Mouse (Mus musculus): ENCODE measurements around the gene Ms4a7. TPM values are rescaled to one million over a fixed set of nuclear protein-coding genes. Genes with fewer than 3 reads are reported as not detected.
"Not testable (repeated sequence)": the region's sequence is repeated elsewhere in the genome, so short reads cannot be mapped to it uniquely, and the experiment has no call there.

Gene Ms4a7
- polyA plus RNA-seq, 2 experiments = 5.7 to 11.2 TPM

DNA sequence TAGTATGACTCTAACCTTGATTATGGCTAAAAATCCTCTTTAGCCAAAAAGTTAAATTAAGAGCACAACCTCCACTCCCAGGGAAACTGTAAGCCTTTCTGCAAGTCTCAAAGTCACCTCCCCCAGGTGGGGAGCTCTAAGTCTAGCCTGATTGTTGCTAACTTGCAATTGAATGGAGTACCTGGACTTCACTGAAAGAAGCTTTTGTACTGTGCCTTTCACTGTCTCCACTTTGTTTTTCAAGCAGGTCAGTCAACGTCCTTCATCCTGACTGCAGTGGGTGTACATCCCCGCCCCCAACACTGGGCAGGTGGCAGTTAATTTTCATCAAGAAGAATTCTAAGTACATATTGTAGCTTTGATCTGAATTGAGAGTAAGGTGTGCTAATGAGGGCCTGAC is 37.0 kb downstream of the Ms4a7 start:
- DNase-seq (ENCODE audit: low spot score) = no peak
- Histone ChIP-seq H3K4me2 (replicated peaks; ENCODE audit: low read depth, low read length, severe bottlenecking) (no peak overlapping the region), H3K9me3 (ENCODE audit: control insufficient read depth, low read length) (no peaks in the 10 kb centered on the region), H3K9ac (ENCODE audit: low read depth, low read length, severe bottlenecking) (no peak overlapping the region), H3K4me3 (replicated peaks; ENCODE audit: low read length) (no peak overlapping the region), H3K36me3 (ENCODE audit: control insufficient read depth, insufficient read depth, low read length) (no peaks in the 10 kb centered on the region), H3K27me3 (ENCODE audit: control insufficient read depth, insufficient read depth, low read length) (no peaks in the 10 kb centered on the region), H3K27ac (replicated peaks; ENCODE audit: low read depth, low read length) (no peak overlapping the region), H3K4me1 (ENCODE audit: control insufficient read depth, insufficient read depth, low read length) (no peaks in the 10 kb centered on the region)
- no peak for TF ChIP-seq POLR2A (IDR thresholded peaks at IDR 0.05; ENCODE audit: borderline replicate concordance, extremely low read depth, insufficient read depth, insufficient read length)
- ATAC-seq (ENCODE audit: low FRiP score, low read depth) = no peak
- 57% methylated on average over 2 of the region's 2 CpGs for WGBS

DNA sequence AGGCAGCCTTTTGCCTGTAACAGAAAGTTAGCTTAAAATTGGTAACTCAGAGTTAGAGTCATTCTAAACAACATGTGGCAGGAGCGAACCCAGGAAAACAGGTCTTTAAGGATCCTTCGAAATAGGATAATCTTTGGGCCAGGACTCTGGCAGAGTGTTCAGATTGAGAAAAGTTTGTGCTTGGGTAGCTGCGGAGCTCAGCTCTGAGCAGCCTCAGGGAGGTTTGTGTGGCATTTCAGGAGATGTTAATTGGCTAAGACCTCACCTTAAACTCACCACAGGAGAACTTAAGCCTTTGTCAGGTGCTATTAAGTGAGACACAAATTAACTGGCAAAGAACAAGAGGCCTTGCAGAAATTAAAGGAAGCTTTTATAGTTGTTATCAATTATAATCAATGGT is 42.3 kb downstream of the Ms4a7 start:
- not testable (repeated sequence) for H3K27ac ChIP-seq (replicated peaks; ENCODE audit: low read depth, low read length); H3K4me1 ChIP-seq (ENCODE audit: control insufficient read depth, insufficient read depth, low read length); H3K4me3 ChIP-seq (replicated peaks; ENCODE audit: low read length); H3K9me3 ChIP-seq (ENCODE audit: control insufficient read depth, low read length); H3K4me2 ChIP-seq (replicated peaks; ENCODE audit: low read depth, low read length, severe bottlenecking); H3K27me3 ChIP-seq (ENCODE audit: control insufficient read depth, insufficient read depth, low read length); H3K36me3 ChIP-seq (ENCODE audit: control insufficient read depth, insufficient read depth, low read length); ATAC-seq (ENCODE audit: low FRiP score, low read depth); H3K9ac ChIP-seq (ENCODE audit: low read depth, low read length, severe bottlenecking); DNase-seq (ENCODE audit: low spot score)
- WGBS = 11% methylated on average over 3 of the region's 3 CpGs

DNA sequence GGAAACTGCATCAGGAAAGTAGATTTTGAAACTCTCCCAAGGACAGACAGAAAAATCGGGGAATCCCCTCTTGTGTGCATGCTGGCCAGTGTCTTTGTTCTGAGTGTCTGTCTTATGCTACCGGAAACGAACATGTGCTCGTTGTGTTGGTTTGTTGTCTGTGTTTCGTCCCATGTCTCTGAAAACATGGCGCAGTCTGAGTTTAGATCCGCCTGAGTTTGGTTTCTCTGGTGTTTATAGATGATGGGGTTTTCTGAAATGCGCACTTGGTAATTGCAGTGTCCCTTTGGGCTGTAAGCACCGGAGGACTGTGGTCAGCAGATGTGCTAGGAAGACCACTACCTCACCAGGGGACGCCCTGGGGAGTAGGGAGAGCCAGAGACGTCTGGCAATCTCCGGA is 43.0 kb downstream of the Ms4a7 start:
- Histone ChIP-seq H3K9me3 (ENCODE audit: control insufficient read depth, low read length) (no peaks in the 10 kb centered on the region), H3K27me3 (ENCODE audit: control insufficient read depth, insufficient read depth, low read length) (no peaks in the 10 kb centered on the region), H3K36me3 (ENCODE audit: control insufficient read depth, insufficient read depth, low read length) (no peaks in the 10 kb centered on the region), H3K4me3 (replicated peaks; ENCODE audit: low read length) (peak overlapping the region; percentile 31), H3K4me2 (replicated peaks; ENCODE audit: low read depth, low read length, severe bottlenecking) (peak overlapping the region; percentile 47), H3K4me1 (ENCODE audit: control insufficient read depth, insufficient read depth, low read length) (no peaks in the 10 kb centered on the region), H3K9ac (ENCODE audit: low read depth, low read length, severe bottlenecking) (peak overlapping the region; percentile 56), H3K27ac (replicated peaks; ENCODE audit: low read depth, low read length) (peak overlapping the region; percentile 38; the same call in 1 of the 2 replicates)
- peak; percentile 8 for DNase-seq (ENCODE audit: low spot score)
- WGBS = 8% methylated on average over 12 of the region's 12 CpGs
- TF ChIP-seq POLR2A (IDR thresholded peaks at IDR 0.05; ENCODE audit: borderline replicate concordance, extremely low read depth, insufficient read depth, insufficient read length) = no peak
- ATAC-seq (ENCODE audit: low FRiP score, low read depth) = no peak

DNA sequence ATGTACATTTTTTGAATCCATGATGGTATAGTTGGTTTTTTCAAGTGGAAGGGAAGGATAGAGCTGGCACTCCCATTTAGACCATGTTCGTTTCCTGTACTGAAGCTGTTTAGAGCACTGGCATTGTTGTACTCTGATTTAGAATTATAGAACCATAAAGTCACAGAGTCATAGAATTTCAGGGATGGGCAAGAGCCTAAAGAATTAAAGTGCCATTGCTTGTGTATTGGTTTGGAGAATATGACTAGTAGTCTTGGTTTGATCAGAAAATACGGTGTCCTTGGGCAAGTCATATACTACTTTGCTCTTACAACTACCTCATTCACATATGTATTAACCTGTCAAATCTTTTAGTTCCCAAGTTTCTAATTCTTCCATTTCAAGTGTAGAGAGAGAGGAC is 52.2 kb downstream of the Ms4a7 start, which contains the start of gene Ms4a5:
TSS of gene Ms4a5 (minus strand) at position 101 of the 400 bp plus-strand sequence.
- TF ChIP-seq POLR2A (IDR thresholded peaks at IDR 0.05; ENCODE audit: borderline replicate concordance, extremely low read depth, insufficient read depth, insufficient read length) = no peak

DNA sequence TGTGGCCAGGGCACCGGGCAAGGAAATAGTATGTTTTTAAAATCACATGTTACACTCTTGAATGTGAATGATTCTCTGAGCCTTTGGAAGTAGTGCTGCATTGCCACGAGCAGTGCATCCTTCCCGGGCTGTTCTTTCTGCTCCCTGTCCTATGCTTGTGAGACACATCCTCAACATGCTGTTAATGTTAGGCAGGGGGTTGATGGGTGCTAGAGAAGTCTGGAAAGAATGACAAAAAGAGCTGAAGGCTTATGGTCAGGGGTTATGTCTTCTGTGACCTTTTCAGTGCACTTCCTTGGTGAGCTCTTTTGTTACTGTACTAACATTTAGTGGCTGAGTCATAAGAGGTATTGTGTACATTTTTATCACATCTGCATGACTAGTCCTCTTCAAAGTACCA is 55.7 kb downstream of the Ms4a7 start:
- WGBS = 85% methylated on average over 3 of the region's 3 CpGs

More for the DNA sequence above, 52.2 kb downstream of the Ms4a7 start, which contains the start of gene Ms4a5:
- Histone ChIP-seq H3K27me3 (ENCODE audit: control insufficient read depth, insufficient read depth, low read length) (no peaks in the 10 kb centered on the region), H3K9me3 (ENCODE audit: control insufficient read depth, low read length) (no peaks in the 10 kb centered on the region), H3K4me2 (replicated peaks; ENCODE audit: low read depth, low read length, severe bottlenecking) (no peak within 1 kb of the TSS), H3K36me3 (ENCODE audit: control insufficient read depth, insufficient read depth, low read length) (no peaks in the 10 kb centered on the region), H3K4me1 (ENCODE audit: control insufficient read depth, insufficient read depth, low read length) (no peaks in the 10 kb centered on the region), H3K27ac (replicated peaks; ENCODE audit: low read depth, low read length) (no peak within 1 kb of the TSS), H3K9ac (ENCODE audit: low read depth, low read length, severe bottlenecking) (no peak within 1 kb of the TSS), H3K4me3 (replicated peaks; ENCODE audit: low read length) (no peak within 1 kb of the TSS)
- ATAC-seq (ENCODE audit: low FRiP score, low read depth) (no peak), DNase-seq (ENCODE audit: low spot score) (no peak)
- 88% methylated on average over 2 of the region's 2 CpGs for WGBS

DNA sequence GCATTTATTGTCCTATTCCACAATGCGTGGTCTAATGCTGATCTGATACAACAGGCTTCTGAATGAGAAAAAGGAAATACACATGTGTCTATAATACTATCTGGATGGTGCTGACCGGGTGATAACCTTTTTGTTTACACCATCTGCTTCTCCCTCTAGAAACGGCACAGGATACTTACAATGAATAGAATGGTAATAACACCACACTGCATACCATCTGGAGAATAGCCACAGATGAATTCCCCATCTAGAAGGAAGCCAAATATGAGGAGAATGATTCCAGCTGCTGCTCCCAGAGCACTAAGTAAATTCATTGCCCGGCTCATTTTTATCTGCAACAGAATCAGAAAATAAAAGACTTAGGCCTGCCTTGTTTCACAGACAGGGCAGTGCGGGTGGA is 59.5 kb downstream of the Ms4a7 start:
- no peak for TF ChIP-seq POLR2A (IDR thresholded peaks at IDR 0.05; ENCODE audit: borderline replicate concordance, extremely low read depth, insufficient read depth, insufficient read length)
- DNase-seq (ENCODE audit: low spot score) = peak; percentile 27
- no peaks in the 10 kb centered on the region for H3K4me1 ChIP-seq (ENCODE audit: control insufficient read depth, insufficient read depth, low read length)
- no peaks in the 10 kb centered on the region for H3K27me3 ChIP-seq (ENCODE audit: control insufficient read depth, insufficient read depth, low read length)
- no peak overlapping the region for H3K27ac ChIP-seq (replicated peaks; ENCODE audit: low read depth, low read length)
- 50% methylated on average over 5 of the region's 5 CpGs for WGBS
- no peaks in the 10 kb centered on the region for H3K36me3 ChIP-seq (ENCODE audit: control insufficient read depth, insufficient read depth, low read length)
- ATAC-seq (ENCODE audit: low FRiP score, low read depth) = no peak
- H3K4me3 ChIP-seq (replicated peaks; ENCODE audit: low read length) = no peak overlapping the region
- H3K4me2 ChIP-seq (replicated peaks; ENCODE audit: low read depth, low read length, severe bottlenecking) = no peak overlapping the region
- no peak overlapping the region for H3K9ac ChIP-seq (ENCODE audit: low read depth, low read length, severe bottlenecking)
- H3K9me3 ChIP-seq (ENCODE audit: control insufficient read depth, low read length) = no peaks in the 10 kb centered on the region

More for the DNA sequence above, 55.7 kb downstream of the Ms4a7 start:
- H3K4me1 ChIP-seq (ENCODE audit: control insufficient read depth, insufficient read depth, low read length) = no peaks in the 10 kb centered on the region
- ATAC-seq (ENCODE audit: low FRiP score, low read depth) = no peak
- DNase-seq (ENCODE audit: low spot score) = no peak
- H3K9me3 ChIP-seq (ENCODE audit: control insufficient read depth, low read length) = no peaks in the 10 kb centered on the region
- H3K36me3 ChIP-seq (ENCODE audit: control insufficient read depth, insufficient read depth, low read length) = no peaks in the 10 kb centered on the region
- no peak overlapping the region for H3K27ac ChIP-seq (replicated peaks; ENCODE audit: low read depth, low read length)
- H3K9ac ChIP-seq (ENCODE audit: low read depth, low read length, severe bottlenecking) = no peak overlapping the region
- H3K4me3 ChIP-seq (replicated peaks; ENCODE audit: low read length) = no peak overlapping the region
- no peak for TF ChIP-seq POLR2A (IDR thresholded peaks at IDR 0.05; ENCODE audit: borderline replicate concordance, extremely low read depth, insufficient read depth, insufficient read length)
- H3K27me3 ChIP-seq (ENCODE audit: control insufficient read depth, insufficient read depth, low read length) = no peaks in the 10 kb centered on the region
- no peak overlapping the region for H3K4me2 ChIP-seq (replicated peaks; ENCODE audit: low read depth, low read length, severe bottlenecking)

Other genes with a start within 250 kb of the Ms4a7 start
- gene 1700017D01Rik, start 205.3 kb downstream of the Ms4a7 start, polyA plus RNA-seq (2012; rRNA removed) = not detected in 2 replicates
- gene 1700017D01Rik, start 205.3 kb downstream of the Ms4a7 start, polyA plus RNA-seq (2014; fragmentation: Nextera tagmentation; extraction: Ambion mirVana) = not detected in 2 replicates
- gene 1700025F22Rik, start 170.8 kb downstream of the Ms4a7 start, polyA plus RNA-seq (2012; rRNA removed) = not detected in 2 replicates
- not detected in 2 replicates for gene 1700025F22Rik, start 170.8 kb downstream of the Ms4a7 start, polyA plus RNA-seq (2014; fragmentation: Nextera tagmentation; extraction: Ambion mirVana)
- gene Ms4a13, start 139.4 kb downstream of the Ms4a7 start, polyA plus RNA-seq (2012; rRNA removed) = not detected in 2 replicates
- gene Ms4a13, start 139.4 kb downstream of the Ms4a7 start, polyA plus RNA-seq (2014; fragmentation: Nextera tagmentation; extraction: Ambion mirVana) = not detected in 2 replicates
- gene Ms4a12, start 103.7 kb downstream of the Ms4a7 start, polyA plus RNA-seq (2012; rRNA removed) = not detected in 2 replicates
- not detected in 2 replicates for gene Ms4a12, start 103.7 kb downstream of the Ms4a7 start, polyA plus RNA-seq (2014; fragmentation: Nextera tagmentation; extraction: Ambion mirVana)
- gene Ms4a1, start 69.9 kb downstream of the Ms4a7 start, polyA plus RNA-seq (2012; rRNA removed) = not detected in 2 replicates
- not detected in 2 replicates for gene Ms4a1, start 69.9 kb downstream of the Ms4a7 start, polyA plus RNA-seq (2014; fragmentation: Nextera tagmentation; extraction: Ambion mirVana)
- not detected in 2 replicates for gene Ms4a5, start 52.3 kb downstream of the Ms4a7 start, polyA plus RNA-seq (2012; rRNA removed)
- not detected in 2 replicates for gene Ms4a5, start 52.3 kb downstream of the Ms4a7 start, polyA plus RNA-seq (2014; fragmentation: Nextera tagmentation; extraction: Ambion mirVana)
- gene Ms4a14, start 21.7 kb downstream of the Ms4a7 start, polyA plus RNA-seq (2012; rRNA removed) = 0.35 and 0.41 TPM in 2 replicates
- gene Ms4a14, start 21.7 kb downstream of the Ms4a7 start, polyA plus RNA-seq (2014; fragmentation: Nextera tagmentation; extraction: Ambion mirVana) = 0.10 and 0.11 TPM in 2 replicates
- gene Ms4a4a, start 39.4 kb upstream of the Ms4a7 start, polyA plus RNA-seq (2012; rRNA removed) = 1.2 and 1.9 TPM in 2 replicates
- gene Ms4a4a, start 39.4 kb upstream of the Ms4a7 start, polyA plus RNA-seq (2014; fragmentation: Nextera tagmentation; extraction: Ambion mirVana) = 3.3 and 4.4 TPM in 2 replicates
- 0.49 and 0.60 TPM in 2 replicates for gene Ms4a4c, start 68.6 kb upstream of the Ms4a7 start, polyA plus RNA-seq (2012; rRNA removed)
- 0.69 and 2.2 TPM in 2 replicates for gene Ms4a4c, start 68.6 kb upstream of the Ms4a7 start, polyA plus RNA-seq (2014; fragmentation: Nextera tagmentation; extraction: Ambion mirVana)
- gene Ms4a4b, start 107.4 kb upstream of the Ms4a7 start, polyA plus RNA-seq (2012; rRNA removed) = 0.06 TPM in 1 of 2 replicates, not detected in the other
- 0.19 and 0.26 TPM in 2 replicates for gene Ms4a4b, start 107.4 kb upstream of the Ms4a7 start, polyA plus RNA-seq (2014; fragmentation: Nextera tagmentation; extraction: Ambion mirVana)
- gene Ms4a6c, start 133.2 kb upstream of the Ms4a7 start, polyA plus RNA-seq (2012; rRNA removed) = 4.2 and 7.2 TPM in 2 replicates
- gene Ms4a6c, start 133.2 kb upstream of the Ms4a7 start, polyA plus RNA-seq (2014; fragmentation: Nextera tagmentation; extraction: Ambion mirVana) = 6.8 and 9.4 TPM in 2 replicates
- 0.11 and 0.33 TPM in 2 replicates for gene Gm8369, start 149.8 kb upstream of the Ms4a7 start, polyA plus RNA-seq (2012; rRNA removed)
- not detected in 2 replicates for gene Gm8369, start 149.8 kb upstream of the Ms4a7 start, polyA plus RNA-seq (2014; fragmentation: Nextera tagmentation; extraction: Ambion mirVana)
- gene Ms4a6b, start 180.4 kb upstream of the Ms4a7 start, polyA plus RNA-seq (2012; rRNA removed) = 6.0 and 6.9 TPM in 2 replicates
- gene Ms4a6b, start 180.4 kb upstream of the Ms4a7 start, polyA plus RNA-seq (2014; fragmentation: Nextera tagmentation; extraction: Ambion mirVana) = 9.4 and 10.0 TPM in 2 replicates
- 0.83 and 0.97 TPM in 2 replicates for gene Ms4a4d, start 200.7 kb upstream of the Ms4a7 start, polyA plus RNA-seq (2012; rRNA removed)
- gene Ms4a4d, start 200.7 kb upstream of the Ms4a7 start, polyA plus RNA-seq (2014; fragmentation: Nextera tagmentation; extraction: Ambion mirVana) = 2.1 and 2.2 TPM in 2 replicates

Data from limb, embryonic 14.5 days (tissue).